Mouse (Mus musculus): ENCODE measurements around the gene Pnck. TPM values are rescaled to one million over a fixed set of nuclear protein-coding genes. Genes with fewer than 3 reads are reported as not detected.

The Pnck gene
- total RNA-seq (2015; ENCODE audit: low replicate concordance): not detected in 2 replicates
- not detected in 2 replicates for total RNA-seq (2017; ENCODE audit: low replicate concordance)

GRCm38 (mm10) chrX:73659575-73660283 lies at the start of gene Pnck:
Pnck (minus strand) TSS chrX:73660117.
- ATAC-seq (replicated peaks; ENCODE audit: low FRiP score, poor library complexity, severe bottlenecking): no peak

GRCm38 (mm10) chrX:73700472-73700871 lies 40.6 kb upstream of the Pnck start:
- ATAC-seq (replicated peaks; ENCODE audit: low FRiP score, poor library complexity, severe bottlenecking): no peak

GRCm38 (mm10) chrX:73690917-73691629 lies 31.2 kb upstream of the Pnck start:
- peak; percentile 81 for ATAC-seq (replicated peaks; ENCODE audit: low FRiP score, poor library complexity, severe bottlenecking)

- no peak for ATAC-seq (replicated peaks; ENCODE audit: low FRiP score, poor library complexity, severe bottlenecking)
Measured at GRCm38 (mm10) chrX:73685629-73686028, 25.7 kb upstream of the Pnck start.

GRCm38 (mm10) chrX:73684978-73685377 lies 25.1 kb upstream of the Pnck start:
- no peak for ATAC-seq (replicated peaks; ENCODE audit: low FRiP score, poor library complexity, severe bottlenecking)

- no peak for ATAC-seq (replicated peaks; ENCODE audit: low FRiP score, poor library complexity, severe bottlenecking)
Measured at GRCm38 (mm10) chrX:73684156-73684555, 24.2 kb upstream of the Pnck start.

- no peak for ATAC-seq (replicated peaks; ENCODE audit: low FRiP score, poor library complexity, severe bottlenecking)
Measured at GRCm38 (mm10) chrX:73676668-73677067, 16.8 kb upstream of the Pnck start.

- ATAC-seq (replicated peaks; ENCODE audit: low FRiP score, poor library complexity, severe bottlenecking): no peak
Measured at GRCm38 (mm10) chrX:73675231-73675630, 15.3 kb upstream of the Pnck start.

- ATAC-seq (replicated peaks; ENCODE audit: low FRiP score, poor library complexity, severe bottlenecking): no peak
Measured at GRCm38 (mm10) chrX:73673968-73674661, 14.2 kb upstream of the Pnck start.

- no peak for ATAC-seq (replicated peaks; ENCODE audit: low FRiP score, poor library complexity, severe bottlenecking)
Measured at GRCm38 (mm10) chrX:73673619-73673967, 13.7 kb upstream of the Pnck start.

GRCm38 (mm10) chrX:73672879-73673618 lies 13.1 kb upstream of the Pnck start, which contains the start of gene Slc6a8:
Slc6a8 (plus strand) TSS chrX:73673150.
- ATAC-seq (replicated peaks; ENCODE audit: low FRiP score, poor library complexity, severe bottlenecking): no peak

- ATAC-seq (replicated peaks; ENCODE audit: low FRiP score, poor library complexity, severe bottlenecking): no peak
Measured at GRCm38 (mm10) chrX:73672031-73672431, 12.1 kb upstream of the Pnck start.

GRCm38 (mm10) chrX:73663143-73663542 lies 3.2 kb upstream of the Pnck start:
- no peak for ATAC-seq (replicated peaks; ENCODE audit: low FRiP score, poor library complexity, severe bottlenecking)

GRCm38 (mm10) chrX:73660284-73660665 lies 358 bp upstream of the Pnck start:
- no peak for ATAC-seq (replicated peaks; ENCODE audit: low FRiP score, poor library complexity, severe bottlenecking)

GRCm38 (mm10) chrX:73658936-73659574 lies 862 bp downstream of the Pnck start:
- ATAC-seq (replicated peaks; ENCODE audit: low FRiP score, poor library complexity, severe bottlenecking): no peak

GRCm38 (mm10) chrX:73658391-73658790 lies 1.5 kb downstream of the Pnck start:
- no peak for ATAC-seq (replicated peaks; ENCODE audit: low FRiP score, poor library complexity, severe bottlenecking)

GRCm38 (mm10) chrX:73655529-73655928 lies 4.4 kb downstream of the Pnck start:
- ATAC-seq (replicated peaks; ENCODE audit: low FRiP score, poor library complexity, severe bottlenecking): no peak

GRCm38 (mm10) chrX:73654177-73654576 lies 5.7 kb downstream of the Pnck start:
- ATAC-seq (replicated peaks; ENCODE audit: low FRiP score, poor library complexity, severe bottlenecking): peak; percentile 82; the same call in 1 of the 2 replicates

- no peak for ATAC-seq (replicated peaks; ENCODE audit: low FRiP score, poor library complexity, severe bottlenecking)
Measured at GRCm38 (mm10) chrX:73653392-73653791, 6.5 kb downstream of the Pnck start.

- no peak for ATAC-seq (replicated peaks; ENCODE audit: low FRiP score, poor library complexity, severe bottlenecking)
Measured at GRCm38 (mm10) chrX:73650869-73651268, 9.0 kb downstream of the Pnck start.

Data from erythroblast, adult 5-6 weeks (primary cell).